Mouse (Mus musculus) hindbrain, postnatal 0 days (tissue): ENCODE measurements around the gene Olfr1015. TPM values are rescaled to one million over a fixed set of nuclear protein-coding genes. Genes with fewer than 3 reads are reported as not detected.

Experiments used
- ATAC-seq: fragments of 200-750 bp; cut with Nextera tagmentation; 2 replicates; pipeline ENCODE4 v1.8.0; 2017; ENCODE audit warnings: mild to moderate bottlenecking, moderate TSS enrichment, moderate library complexity
- DNase-seq: peaks from one replicate; pipeline ENCODE4 v3.0.0-alpha.2; 2015; ENCODE audit warnings: low spot score
- H3K27ac ChIP-seq: fragments of 300-500 bp; sonication (generic); 2 replicates; pipeline ENCODE4 v1.5.1; 2014; ENCODE audit warnings: mild to moderate bottlenecking
- H3K27me3 ChIP-seq: fragments of 300-500 bp; sonication (generic); 2 replicates; pipeline ENCODE4 v1.6.1; 2014; ENCODE audit warnings: low read length, mixed read lengths; ENCODE audit not compliant: insufficient read depth
- H3K36me3 ChIP-seq: fragments of 300-500 bp; sonication (generic); 2 replicates; pipeline ENCODE4 v1.6.1; 2014; ENCODE audit warnings: low read length, mixed read lengths; ENCODE audit not compliant: insufficient read depth
- H3K4me1 ChIP-seq: fragments of 300-500 bp; sonication (generic); 2 replicates; pipeline ENCODE4 v1.6.1; 2014; ENCODE audit warnings: antibody characterized with exemption, low read length, mixed read lengths; ENCODE audit not compliant: insufficient read depth
- H3K4me2 ChIP-seq: fragments of 300-500 bp; sonication (generic); 2 replicates; pipeline ENCODE4 v1.6.1; 2014; ENCODE audit warnings: low read depth, mild to moderate bottlenecking, low read length, moderate library complexity, mixed read lengths
- H3K4me3 ChIP-seq: fragments of 300-500 bp; sonication (generic); 2 replicates; pipeline ENCODE4 v1.5.1; 2014; ENCODE audit warnings: low read length
- H3K9ac ChIP-seq: fragments of 300-500 bp; sonication (generic); replicated peaks from 2 replicates; pipeline ENCODE4 v1.6.1; 2014; ENCODE audit warnings: mild to moderate bottlenecking, low read length, moderate library complexity, mixed read lengths
- H3K9me3 ChIP-seq: fragments of 300-500 bp; sonication (generic); 2 replicates; pipeline ENCODE4 v1.6.1; 2016; ENCODE audit warnings: low read length, mixed read lengths
- CTCF ChIP-seq: IDR thresholded peaks from 2 replicates; pipeline ENCODE4 v1.5.1; 2016; ENCODE audit warnings: antibody characterized with exemption, control low read depth, low read depth
- WGBS: fragments of 180-500 bp; shearing (Covaris S2); extraction: QIAGEN DNeasy Blood & Tissue Kit; methylation state at CpG from one replicate; pipeline ENCODE4 v1.1.7; 2014; 5-methylcytosine and 5-hydroxymethylcytosine counted together
- polyA plus RNA-seq: library from polyadenylated mRNA; unstranded; fragments of >200 nt; fragmentation: Nextera tagmentation; extraction: Ambion mirVana; gene quantifications from 2 replicates; pipeline ENCODE4 v1.2.1, GENCODE M21; 2015
- total RNA-seq: library from RNA; depleted of rRNA; stranded (reverse); fragments of >200 nt; gene quantifications from 2 replicates; pipeline ENCODE4 v1.2.3, GENCODE M21; 2014; rRNA removed

Gene Olfr1015
- total RNA-seq (not detected in 2 replicates), polyA plus RNA-seq (not detected in 2 replicates)

DNA sequence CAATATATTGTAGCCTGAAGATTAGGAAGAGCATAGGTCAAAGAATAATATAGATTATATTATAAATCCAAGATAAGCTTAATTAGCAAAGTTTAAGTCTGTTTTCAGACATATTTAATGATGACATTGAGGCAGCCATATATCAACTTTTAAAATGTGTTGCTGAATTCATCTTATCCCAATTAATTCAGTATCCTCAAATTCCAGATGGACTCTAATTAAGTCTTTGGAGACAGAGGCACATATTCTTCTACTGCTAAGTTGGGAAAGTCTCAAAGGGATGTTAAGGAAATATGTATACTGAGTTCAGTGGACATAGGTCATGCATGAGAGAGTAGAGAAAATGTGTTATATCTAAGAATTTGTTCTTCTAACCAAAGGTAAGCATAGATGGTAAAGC is at the start of gene Olfr1015:
Olfr1015 (plus strand) TSS at position 301 of the 400 bp plus-strand sequence.
- H3K4me2 ChIP-seq, result no peak within 1 kb of the TSS
- H3K4me1 ChIP-seq, result no peaks in the 10 kb centered on the region
- ATAC-seq (no peak), DNase-seq (no peak)
- no peaks in the 10 kb centered on the region for H3K27me3 ChIP-seq
- H3K27ac ChIP-seq, result no peak within 1 kb of the TSS
- H3K36me3 ChIP-seq, result no peaks in the 10 kb centered on the region
- no peak within 1 kb of the TSS for H3K4me3 ChIP-seq
- H3K9ac ChIP-seq, result no peak within 1 kb of the TSS
- TF ChIP-seq CTCF, result no peak
- no peaks in the 10 kb centered on the region for H3K9me3 ChIP-seq

- DNase-seq (no peak), ATAC-seq (0 out of 2 replicates have a peak, but pooled peaks have one; percentile 18)
- Histone ChIP-seq H3K9ac (no peak overlapping the region), H3K9me3 (no peaks in the 10 kb centered on the region), H3K4me1 (no peaks in the 10 kb centered on the region), H3K4me3 (no peak overlapping the region), H3K36me3 (no peaks in the 10 kb centered on the region), H3K27me3 (no peaks in the 10 kb centered on the region), H3K4me2 (no peak overlapping the region), H3K27ac (no peak overlapping the region)
- no peak for TF ChIP-seq CTCF
- 45% methylated on average over 4 of the region's 4 CpGs for WGBS
These were observed 28.0 kb upstream of the Olfr1015 start for GRCm38 (mm10) chr2:85753822-85754221.

DNA sequence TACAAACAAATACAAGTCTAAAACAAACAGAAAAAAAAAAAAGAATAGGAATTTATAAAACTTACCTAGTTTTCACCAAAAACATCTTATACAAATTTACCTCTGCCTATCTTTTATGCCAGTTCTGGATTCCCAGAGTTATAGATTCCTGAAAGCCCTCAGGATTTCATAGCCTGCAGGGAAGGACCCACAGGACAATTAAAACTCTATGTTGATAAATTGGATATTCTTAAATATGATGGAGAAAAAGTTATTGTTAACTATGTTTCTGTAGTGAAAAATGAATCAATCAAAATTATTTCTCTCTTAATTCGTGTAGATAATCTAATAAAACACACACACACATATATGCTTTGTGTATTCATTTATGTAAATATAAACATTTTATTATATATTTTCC is 19.2 kb upstream of the Olfr1015 start, which contains the start of gene Olfr1012:
Olfr1012 (minus strand) TSS at position 101 of the 400 bp plus-strand sequence.
- TF ChIP-seq CTCF, result no peak
- H3K27me3 ChIP-seq, result no peaks in the 10 kb centered on the region
- H3K4me1 ChIP-seq, result no peaks in the 10 kb centered on the region
- H3K9ac ChIP-seq, result no peak within 1 kb of the TSS
- ATAC-seq (no peak), DNase-seq (no peak)
- 68% methylated on average over 1 of the region's 1 CpGs for WGBS
- H3K27ac ChIP-seq, result no peak within 1 kb of the TSS
- no peak within 1 kb of the TSS for H3K4me3 ChIP-seq
- H3K4me2 ChIP-seq, result no peak within 1 kb of the TSS
- H3K36me3 ChIP-seq, result no peaks in the 10 kb centered on the region
- no peaks in the 10 kb centered on the region for H3K9me3 ChIP-seq

GRCm38 (mm10) chr2:85766798-85767197 is 15.0 kb upstream of the Olfr1015 start, which contains the start of gene Olfr1013:
Gene Olfr1013 (plus strand): TSS chr2:85767098.
- ATAC-seq, result no peak

GRCm38 (mm10) chr2:85772413-85772812 is 9.4 kb upstream of the Olfr1015 start, which contains the start of gene Olfr1014:
Gene Olfr1014 (plus strand): TSS chr2:85772713.
- ATAC-seq, result no peak
- Histone ChIP-seq H3K4me3 (no peak within 1 kb of the TSS), H3K9me3 (no peaks in the 10 kb centered on the region), H3K4me2 (no peak within 1 kb of the TSS), H3K27me3 (no peaks in the 10 kb centered on the region), H3K36me3 (no peaks in the 10 kb centered on the region), H3K4me1 (no peaks in the 10 kb centered on the region), H3K9ac (no peak within 1 kb of the TSS), H3K27ac (no peak within 1 kb of the TSS)
- no peak for DNase-seq
- no peak for TF ChIP-seq CTCF

More at GRCm38 (mm10) chr2:85766798-85767197, 15.0 kb upstream of the Olfr1015 start, which contains the start of gene Olfr1013:
- Histone ChIP-seq H3K4me3 (no peak within 1 kb of the TSS), H3K27ac (no peak within 1 kb of the TSS), H3K4me2 (no peak within 1 kb of the TSS), H3K9ac (no peak within 1 kb of the TSS), H3K27me3 (no peaks in the 10 kb centered on the region), H3K4me1 (no peaks in the 10 kb centered on the region), H3K36me3 (no peaks in the 10 kb centered on the region), H3K9me3 (no peaks in the 10 kb centered on the region)
- no peak for TF ChIP-seq CTCF
- no peak for DNase-seq

DNA sequence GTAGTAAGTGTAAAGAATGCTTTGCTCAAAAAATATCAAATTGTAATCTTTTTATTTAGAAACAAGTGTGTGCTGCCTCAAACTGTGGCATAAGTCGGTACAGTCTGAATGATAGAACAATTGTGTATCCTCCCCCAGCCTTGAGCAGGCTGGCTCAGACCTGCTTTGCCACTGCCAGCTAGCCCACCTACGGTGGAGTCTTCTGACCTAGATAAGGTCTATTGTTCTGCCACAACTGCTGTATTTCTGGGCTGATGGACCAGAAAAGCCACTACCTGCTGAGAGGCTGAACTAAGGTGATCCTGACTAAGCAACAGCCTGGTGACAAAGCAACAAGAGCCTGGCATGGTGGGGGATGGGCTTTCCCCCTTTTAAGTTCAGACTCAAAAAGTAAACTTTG is 10.5 kb downstream of the Olfr1015 start:
- no peak overlapping the region for H3K9ac ChIP-seq
- no peaks in the 10 kb centered on the region for H3K36me3 ChIP-seq
- H3K27me3 ChIP-seq, result no peaks in the 10 kb centered on the region
- no peak for DNase-seq
- TF ChIP-seq CTCF, result no peak
- ATAC-seq, result no peak
- no peak overlapping the region for H3K4me2 ChIP-seq
- no peaks in the 10 kb centered on the region for H3K9me3 ChIP-seq
- H3K27ac ChIP-seq, result no peak overlapping the region
- no peaks in the 10 kb centered on the region for H3K4me1 ChIP-seq
- WGBS, result 15% methylated on average over 2 of the region's 2 CpGs
- no peak overlapping the region for H3K4me3 ChIP-seq

DNA sequence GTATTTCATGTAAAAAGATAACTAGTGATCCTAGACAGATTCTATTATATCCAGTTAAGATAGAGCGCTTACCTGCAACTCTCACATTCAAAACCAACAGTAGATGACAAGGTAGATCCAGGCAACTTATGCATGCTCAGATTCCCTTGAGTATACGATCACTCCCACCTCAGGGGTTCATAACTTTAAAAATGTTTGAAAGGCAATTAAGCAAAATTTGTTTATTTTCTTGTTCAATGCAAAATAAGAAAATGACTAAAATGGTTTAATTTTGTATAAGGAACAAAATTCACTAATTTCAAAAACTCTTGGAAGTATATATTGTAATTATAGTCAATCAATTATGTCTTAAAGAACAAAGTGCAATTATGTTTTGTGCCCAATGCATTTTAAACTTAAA is 20.6 kb downstream of the Olfr1015 start, which contains the start of gene Olfr1016:
Olfr1016 (minus strand) TSS at position 101 of the 400 bp plus-strand sequence.
- H3K27me3 ChIP-seq, result no peaks in the 10 kb centered on the region
- 92% methylated on average over 2 of the region's 2 CpGs for WGBS
- H3K36me3 ChIP-seq, result no peaks in the 10 kb centered on the region
- H3K4me1 ChIP-seq, result no peaks in the 10 kb centered on the region
- no peak for ATAC-seq
- H3K4me2 ChIP-seq, result no peak within 1 kb of the TSS
- H3K4me3 ChIP-seq, result no peak within 1 kb of the TSS
- no peak within 1 kb of the TSS for H3K27ac ChIP-seq
- H3K9ac ChIP-seq, result no peak within 1 kb of the TSS
- H3K9me3 ChIP-seq, result no peaks in the 10 kb centered on the region
- TF ChIP-seq CTCF, result no peak
- DNase-seq, result no peak
